Mouse (Mus musculus) embryo, embryonic 11.5 days (tissue): ENCODE measurements around the gene Amph.
A peak's percentile ranks its signal among the peaks of the same experiment; 100 is the strongest.

Experiments used
- DNase-seq: peaks from one replicate; pipeline ENCODE4 v3.0.0-alpha.2; 2012; ENCODE audit warnings: low read depth, low spot score

The Amph gene

DNA sequence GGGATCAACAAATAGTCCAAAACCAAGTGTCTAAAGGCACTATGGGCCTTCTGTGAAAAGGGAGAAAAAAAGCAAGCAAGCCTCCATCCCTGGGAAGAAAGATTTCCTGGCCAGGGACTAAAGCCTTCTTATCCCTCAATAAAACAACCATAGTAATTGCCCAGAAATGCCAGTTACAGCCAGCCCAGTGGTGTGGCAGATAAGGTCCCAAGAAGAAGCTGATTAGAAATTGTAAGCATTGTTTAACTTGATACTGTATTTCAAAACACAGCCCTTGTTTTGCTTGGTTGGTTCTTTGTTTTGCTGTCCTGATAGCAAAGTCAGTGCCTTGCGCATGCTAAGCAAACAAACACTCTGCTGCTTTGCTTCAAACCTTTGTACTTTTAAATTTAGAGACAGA is 191.8 kb downstream of the Amph start:
- DNase-seq: no peak

DNA sequence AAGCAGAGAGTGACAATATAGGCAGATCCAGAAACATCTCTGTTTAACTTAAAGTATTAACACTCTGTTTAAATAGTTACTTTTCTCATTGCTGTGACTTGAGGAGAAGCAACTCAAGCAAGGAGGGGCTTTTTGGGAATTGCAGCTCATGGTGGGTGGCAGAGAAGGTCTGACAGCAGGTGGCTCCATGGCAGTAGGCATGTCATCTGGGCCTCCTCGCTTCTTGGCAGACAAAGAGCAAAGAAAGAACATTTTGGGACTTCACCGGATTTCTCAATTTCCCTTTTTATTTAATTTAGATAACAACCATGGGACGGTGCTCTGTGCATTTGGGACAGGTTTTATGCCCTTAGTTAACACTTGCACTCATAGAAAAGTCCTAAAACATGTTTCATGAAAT is 195.8 kb downstream of the Amph start:
- no peak for DNase-seq

DNA sequence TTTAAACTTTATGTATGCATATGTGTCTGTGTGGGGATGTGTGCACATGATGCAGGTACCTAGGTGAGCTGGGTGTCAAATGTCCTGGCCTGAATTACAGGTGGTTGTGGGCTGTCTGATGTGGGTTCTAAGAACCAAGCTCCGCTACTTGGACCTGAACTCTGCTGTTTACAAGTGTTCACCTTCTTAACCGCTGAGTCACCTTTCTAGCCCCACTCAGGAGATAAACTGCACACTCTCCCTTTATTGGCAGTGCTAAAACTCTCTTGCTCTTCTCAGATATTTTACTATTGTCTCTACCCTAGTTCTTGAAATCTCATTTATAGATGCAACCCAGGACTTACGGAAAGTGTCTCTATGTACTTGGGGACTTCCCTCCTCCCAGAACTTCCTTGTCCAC is 199.5 kb downstream of the Amph start:
- DNase-seq: no peak

DNA sequence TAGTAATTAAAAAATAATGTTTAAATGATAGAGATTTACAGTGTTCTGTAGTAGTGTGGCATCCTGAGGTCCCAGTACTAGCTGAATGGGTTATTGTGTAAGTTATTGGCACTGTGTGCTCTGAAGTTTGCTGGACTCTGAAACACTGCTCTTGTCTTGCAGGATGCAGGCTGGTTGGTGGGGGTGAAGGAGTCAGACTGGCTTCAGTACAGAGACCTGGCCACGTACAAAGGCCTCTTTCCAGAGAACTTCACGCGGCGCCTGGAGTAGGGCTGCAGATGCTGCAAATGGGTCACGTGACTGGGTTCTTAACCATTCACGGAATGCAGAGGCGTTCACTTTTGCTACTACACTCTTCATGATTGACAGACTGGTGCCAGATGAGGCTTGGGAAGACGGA is 201.6 kb downstream of the Amph start:
- DNase-seq: no peak

DNA sequence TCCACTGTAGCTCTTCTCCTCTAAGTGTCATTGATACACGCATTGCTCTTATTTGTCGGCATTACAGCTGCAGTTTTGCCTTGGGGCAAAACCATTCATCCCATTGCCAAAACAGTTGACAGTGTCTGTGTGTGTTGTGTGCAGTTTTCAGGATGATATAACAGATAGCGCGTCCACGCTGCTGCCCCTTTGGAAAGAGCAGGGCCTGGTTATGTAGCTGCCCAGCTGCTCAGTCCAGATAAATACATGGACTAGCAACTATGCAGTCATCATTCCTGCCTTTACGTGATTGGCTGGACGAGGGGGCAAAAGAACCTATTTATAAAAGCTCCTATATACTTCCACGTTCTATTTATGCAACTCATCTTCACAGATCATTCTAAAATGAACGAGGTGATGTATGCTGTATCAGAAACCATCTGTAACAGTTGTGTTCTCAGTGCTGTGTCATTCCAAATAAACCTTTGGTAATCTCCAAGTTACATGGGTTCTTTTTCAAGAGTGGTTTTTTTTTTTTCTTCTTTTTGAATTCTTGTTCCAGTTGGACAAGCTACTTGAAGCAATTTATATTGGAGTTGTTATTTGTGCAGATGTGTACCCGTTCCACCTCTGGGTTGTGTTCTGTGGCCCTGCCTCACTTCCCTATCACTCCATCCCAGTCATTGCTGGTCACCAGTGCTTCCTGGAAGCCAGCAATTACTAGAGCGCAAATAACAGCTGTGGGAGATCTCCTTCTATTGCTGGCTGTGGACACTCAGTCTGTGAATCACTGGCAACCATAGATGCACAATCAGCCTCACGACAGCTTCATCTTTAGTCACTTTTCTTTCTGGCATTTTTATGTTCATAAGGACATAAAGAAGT is 202.7 kb downstream of the Amph start:
- DNase-seq: no peak

DNA sequence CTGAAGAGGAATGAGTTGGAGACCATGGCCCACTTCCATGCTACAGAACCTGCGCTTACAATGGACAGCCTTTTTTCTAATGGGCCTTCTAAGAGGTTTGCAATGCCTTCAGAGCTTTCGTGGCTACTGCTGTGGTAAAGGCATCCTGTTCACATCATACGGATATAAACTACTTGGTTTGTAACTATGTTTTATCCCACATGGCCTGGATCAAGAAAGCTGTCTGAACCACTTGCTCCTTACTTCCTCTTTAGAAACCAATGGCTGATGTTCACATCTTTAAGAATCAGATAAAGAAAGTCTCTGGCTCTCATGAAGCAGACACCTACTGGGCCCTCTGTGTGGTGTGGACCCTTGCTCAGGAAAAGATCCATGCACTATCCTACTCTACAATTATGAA is 204.1 kb downstream of the Amph start:
- DNase-seq: no peak

DNA sequence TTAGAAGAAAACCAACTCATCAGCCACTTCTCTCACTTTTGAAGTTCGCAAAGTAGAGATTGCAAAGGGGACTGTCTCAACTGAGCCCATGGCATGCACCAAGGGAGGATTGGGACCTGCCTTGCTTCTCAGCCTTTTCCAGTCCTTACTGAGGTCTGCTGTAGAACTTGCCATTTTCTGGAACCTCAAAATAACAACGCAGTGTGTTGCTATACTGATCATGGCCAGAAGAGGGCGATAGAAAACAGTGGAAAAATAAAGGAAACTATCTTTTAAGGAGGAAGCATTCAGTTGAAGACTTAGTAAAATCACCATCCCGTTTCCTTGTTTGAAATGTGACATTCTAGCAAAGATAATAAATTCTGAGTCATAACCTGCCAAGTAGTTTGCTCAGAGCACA is 210.5 kb downstream of the Amph start:
- DNase-seq: peak; percentile 22

DNA sequence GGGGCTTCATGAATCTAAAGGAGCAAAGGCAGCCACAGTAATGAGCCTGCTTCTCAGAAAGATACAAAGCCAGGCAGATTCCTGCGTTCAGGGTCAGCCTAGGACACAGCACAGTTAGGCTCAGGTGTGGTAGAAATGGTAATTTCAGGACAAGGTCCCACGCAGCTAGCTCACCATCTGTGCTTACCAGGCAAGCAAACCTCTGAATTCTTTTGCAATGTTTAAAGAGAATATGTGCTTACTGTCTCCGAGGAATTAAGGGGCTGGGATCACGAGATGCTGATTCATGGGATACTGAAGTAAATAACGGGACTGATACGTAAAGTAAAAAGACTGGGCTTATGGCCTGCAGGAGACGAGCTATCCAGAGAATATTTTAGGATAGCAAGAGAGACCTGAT is 212.6 kb downstream of the Amph start:
- no peak for DNase-seq

DNA sequence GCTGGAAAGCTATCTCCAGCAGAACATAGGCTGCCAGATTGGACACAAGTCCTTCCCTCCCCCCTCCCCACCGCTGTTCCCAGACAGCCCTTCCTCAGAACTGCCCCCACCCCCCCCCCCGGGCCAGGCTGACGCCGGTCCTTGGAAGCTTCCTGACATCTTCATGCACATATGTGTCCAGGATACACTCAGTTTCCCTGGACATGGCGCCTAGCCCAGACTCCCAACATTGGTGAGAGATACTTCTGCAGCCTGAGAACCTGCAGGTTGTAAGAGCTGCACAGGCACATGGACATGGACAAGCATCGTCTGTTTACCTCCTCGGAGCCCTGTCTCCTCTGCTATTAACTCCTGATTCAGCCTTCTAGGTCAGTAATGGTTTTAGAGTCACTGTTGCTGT is 213.1 kb downstream of the Amph start:
- no peak for DNase-seq

DNA sequence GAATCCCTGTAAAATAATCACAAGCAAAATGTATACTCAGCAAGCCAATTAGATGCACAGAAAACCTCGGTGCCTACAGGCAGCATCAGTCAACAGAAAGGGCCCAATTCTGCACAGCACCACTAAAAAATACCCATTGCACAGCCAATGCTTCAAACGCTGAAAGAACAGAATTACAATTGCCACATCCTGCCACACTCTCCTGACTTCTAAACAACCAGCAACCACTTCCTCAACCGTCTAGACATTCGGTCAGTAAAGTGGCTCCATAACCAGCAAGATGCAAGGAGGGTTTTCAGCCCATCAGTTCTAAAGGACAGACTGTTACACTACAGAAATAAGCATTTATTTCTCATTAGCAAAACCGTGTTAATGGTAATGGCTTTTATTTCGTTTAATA is 214.1 kb downstream of the Amph start:
- DNase-seq: no peak

DNA sequence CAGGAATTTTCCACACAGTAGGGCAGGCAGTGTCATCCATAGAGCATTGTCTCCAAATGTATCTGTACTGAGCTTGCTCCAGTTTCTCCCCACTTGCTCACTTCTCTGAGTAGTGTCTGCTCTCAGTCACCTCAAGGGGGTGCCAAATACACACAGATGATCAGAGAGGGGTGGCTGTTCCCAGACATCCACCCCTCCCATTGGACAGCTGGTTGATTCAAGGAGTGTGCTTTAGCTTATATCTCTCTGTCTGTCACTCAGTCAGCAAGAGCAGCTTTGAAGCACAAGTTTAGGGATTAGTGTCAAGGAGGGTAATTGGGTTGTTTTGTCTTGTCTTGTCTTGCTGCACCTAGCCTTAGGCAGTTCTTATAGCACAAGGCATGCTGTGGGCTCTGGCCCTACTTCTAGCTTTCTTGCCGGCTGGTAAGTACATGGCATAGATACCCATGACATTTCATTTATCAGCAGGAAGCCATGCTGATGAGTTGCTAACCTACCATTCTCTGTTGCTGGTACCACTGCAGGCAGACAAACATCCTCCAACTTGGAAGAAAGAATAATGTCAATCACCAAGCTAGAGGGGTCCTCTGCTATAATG is 229.8 kb downstream of the Amph start:
- DNase-seq: peak; percentile 26

DNA sequence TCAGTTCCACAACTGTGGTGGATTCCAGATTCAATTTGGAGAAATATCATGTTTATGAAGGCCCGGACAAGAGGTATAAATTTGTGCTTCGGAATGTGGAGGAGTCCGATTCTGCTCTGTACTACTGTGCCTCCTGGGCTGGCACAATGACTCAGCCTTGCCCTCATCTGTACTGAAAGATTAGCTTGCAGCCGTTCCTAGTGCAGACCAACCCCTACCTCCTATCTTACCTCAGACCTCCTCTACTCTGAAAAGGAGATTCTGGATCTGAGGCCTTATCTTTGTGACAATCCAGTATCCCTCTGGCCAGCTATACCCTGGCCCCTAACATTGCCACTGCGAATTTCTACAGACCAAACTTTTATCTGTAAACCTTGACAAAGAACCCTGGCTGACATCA is 230.3 kb downstream of the Amph start:
- no peak for DNase-seq

DNA sequence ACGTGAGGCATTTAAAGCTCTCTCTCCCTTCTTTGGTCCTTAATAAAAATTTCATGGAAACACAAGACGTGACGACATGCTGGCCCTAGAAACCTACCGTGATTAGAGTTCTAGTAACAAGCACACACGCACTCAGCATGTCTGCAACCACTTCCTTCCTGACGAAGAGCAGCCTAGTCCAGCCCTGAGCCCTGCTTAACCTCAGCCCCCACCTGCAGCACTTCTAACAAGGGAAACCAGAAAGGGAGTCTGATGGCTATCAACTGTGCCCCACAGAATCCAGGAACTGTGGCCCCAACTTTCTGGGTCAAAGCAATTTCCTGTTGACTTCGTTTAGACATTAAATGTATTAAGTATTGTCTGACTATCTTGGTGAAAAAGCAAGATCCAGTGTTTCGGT is 234.3 kb downstream of the Amph start:
- no peak for DNase-seq

DNA sequence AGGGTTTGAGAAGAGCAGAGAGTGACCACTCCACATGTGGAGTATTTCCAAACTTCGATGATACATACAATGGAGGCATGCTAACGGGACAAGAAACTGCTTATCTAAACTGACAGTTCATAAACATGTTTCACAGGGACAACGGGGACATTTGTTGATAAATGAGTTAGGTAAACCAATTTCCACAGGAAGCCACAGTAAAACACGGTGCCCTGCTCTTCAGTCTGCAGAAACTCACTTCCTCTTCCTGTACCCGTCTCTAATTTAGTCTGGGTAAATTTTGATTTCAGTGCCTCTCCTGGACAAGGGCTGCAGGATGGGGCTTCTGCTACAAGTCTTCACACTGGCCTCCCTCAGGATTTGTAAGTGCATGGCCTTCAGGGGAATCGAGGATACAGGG is 242.0 kb downstream of the Amph start:
- DNase-seq: no peak

DNA sequence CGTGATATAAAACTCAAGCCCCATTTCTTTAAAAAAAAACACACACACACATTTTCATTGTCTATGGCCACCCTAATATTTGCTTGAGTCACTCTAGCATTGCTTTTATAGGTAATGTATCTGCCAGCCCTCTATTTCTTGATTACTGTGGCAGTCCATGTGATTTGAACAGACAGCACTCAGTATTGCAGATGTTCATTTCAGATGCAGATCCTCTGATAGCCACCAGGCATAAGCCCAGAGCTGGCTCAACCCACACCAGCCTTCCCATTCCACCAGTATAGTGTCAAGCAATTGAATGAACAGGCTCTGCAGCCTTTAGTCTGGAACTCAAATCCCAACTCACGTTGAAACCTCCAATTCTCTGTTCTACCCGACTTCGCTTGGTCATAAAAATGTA is 246.8 kb downstream of the Amph start:
- DNase-seq: no peak

DNA sequence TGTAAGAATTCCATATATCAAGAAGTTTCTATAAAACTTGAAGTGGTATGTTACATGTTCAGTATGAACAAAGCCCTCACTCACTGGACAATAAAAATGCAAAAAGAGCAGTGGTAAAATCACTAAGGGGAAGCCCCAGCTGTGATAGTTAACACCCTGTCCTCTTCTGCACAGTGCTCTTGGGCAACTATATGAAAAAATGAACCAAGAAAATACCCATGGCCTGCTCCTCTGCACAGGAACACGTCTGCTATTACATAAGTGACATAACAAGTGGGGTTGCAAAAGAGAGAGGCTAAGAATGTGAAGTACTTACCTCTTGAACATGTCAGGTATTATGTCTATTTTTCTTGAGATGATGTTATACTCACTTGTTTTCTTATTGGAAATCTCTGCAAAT is 247.5 kb downstream of the Amph start:
- DNase-seq: no peak
